Mouse (Mus musculus) liver, embryonic 11.5 days (tissue): ENCODE data around the gene Ccdc24. TPM values are rescaled to one million over a fixed set of nuclear protein-coding genes. Genes with fewer than 3 reads are reported as not detected.
A peak's percentile ranks its signal among the peaks of the same experiment; 100 is the strongest.

Source experiments
- ATAC-seq: fragments of 200-750 bp; cut with Nextera tagmentation; replicated peaks from 2 replicates; pipeline ENCODE4 v1.8.0; 2017; ENCODE audit warnings: moderate number of reproducible peaks, mild to moderate bottlenecking, moderate TSS enrichment, moderate library complexity; ENCODE audit not compliant: low FRiP score
- DNase-seq: peaks from one replicate; pipeline ENCODE4 v3.0.0-alpha.2; 2017; ENCODE audit warnings: low spot score
- H3K27ac ChIP-seq: fragments of 300-500 bp; sonication (generic); 2 replicates; pipeline ENCODE4 v1.5.1; 2014; ENCODE audit warnings: mild to moderate bottlenecking, low read depth, low read length, control low read depth
- H3K27me3 ChIP-seq: fragments of 300-500 bp; sonication (generic); replicated peaks from 2 replicates; pipeline ENCODE4 v1.6.1; 2014; ENCODE audit warnings: low read length, mixed read lengths; ENCODE audit not compliant: control insufficient read depth, insufficient read depth
- H3K36me3 ChIP-seq: fragments of 300-500 bp; sonication (generic); 2 replicates; pipeline ENCODE4 v1.6.1; 2014; ENCODE audit warnings: mild to moderate bottlenecking, low read length, moderate library complexity, mixed read lengths; ENCODE audit not compliant: control insufficient read depth, insufficient read depth
- H3K4me1 ChIP-seq: fragments of 300-500 bp; sonication (generic); replicated peaks from 2 replicates; pipeline ENCODE4 v1.6.1; 2014; ENCODE audit warnings: low read length, mixed read lengths; ENCODE audit not compliant: control insufficient read depth, insufficient read depth
- H3K4me2 ChIP-seq: fragments of 300-500 bp; sonication (generic); 2 replicates; pipeline ENCODE4 v1.6.1; 2014; ENCODE audit warnings: mild to moderate bottlenecking, control low read depth, moderate library complexity
- H3K4me3 ChIP-seq: fragments of 300-500 bp; sonication (generic); 2 replicates; pipeline ENCODE4 v1.5.1; 2014; ENCODE audit warnings: low read depth, low read length, control low read depth
- H3K9ac ChIP-seq: fragments of 300-500 bp; sonication (generic); 2 replicates; pipeline ENCODE4 v1.6.1; 2014; ENCODE audit warnings: low read depth, low read length, control low read depth
- H3K9me3 ChIP-seq: fragments of 300-500 bp; sonication (generic); 2 replicates; pipeline ENCODE4 v1.6.1; 2016; ENCODE audit warnings: low read length, inconsistent platforms, mixed read lengths; ENCODE audit not compliant: control insufficient read depth
- WGBS: fragments of 180-500 bp; shearing (Covaris S2); extraction: QIAGEN DNeasy Blood & Tissue Kit; methylation state at CpG from one replicate; pipeline ENCODE4 v1.1.7; 2014; 5-methylcytosine and 5-hydroxymethylcytosine counted together
- polyA plus RNA-seq: library from polyadenylated mRNA; unstranded; fragments of >200 nt; fragmentation: Nextera tagmentation; extraction: Ambion mirVana; gene quantifications from 2 replicates; pipeline ENCODE4 v1.2.1, GENCODE M21; 2014

Ccdc24 gene
- 1.1 and 1.5 TPM in 2 replicates for polyA plus RNA-seq

GRCm38 (mm10) chr4:117872471-117872886 is at the start of gene Ccdc24:
Ccdc24 (minus strand) TSS chr4:117872557.
- peak within 1 kb of the TSS; percentile 32 for H3K4me3 ChIP-seq
- H3K9ac ChIP-seq = peak within 1 kb of the TSS; percentile 52
- peaks cover 5% of the 10 kb centered on the region; the same call in 1 of the 2 replicates for H3K36me3 ChIP-seq
- H3K4me2 ChIP-seq = peak within 1 kb of the TSS; percentile 80
- no peak within 1 kb of the TSS; the same call in 1 of the 2 replicates for H3K27ac ChIP-seq
- no peaks in the 10 kb centered on the region for H3K9me3 ChIP-seq
- DNase-seq = peak; percentile 59
- no peaks in the 10 kb centered on the region for H3K27me3 ChIP-seq
- WGBS = 8% methylated on average over 14 of the region's 14 CpGs
- peaks cover 24% of the 10 kb centered on the region for H3K4me1 ChIP-seq
- peak; percentile 32; the same call in 1 of the 2 replicates for ATAC-seq

- Histone ChIP-seq H3K9me3 (no peaks in the 10 kb centered on the region), H3K4me2 (no peak overlapping the region), H3K36me3 (no peaks in the 10 kb centered on the region), H3K27me3 (peaks cover 18% of the 10 kb centered on the region), H3K4me3 (no peak overlapping the region), H3K9ac (no peak overlapping the region), H3K27ac (no peak overlapping the region), H3K4me1 (peaks cover 13% of the 10 kb centered on the region)
- ATAC-seq (no peak), DNase-seq (no peak)
- 87% methylated on average over 2 of the region's 2 CpGs for WGBS
Measured at GRCm38 (mm10) chr4:117921358-117921757, 49.0 kb upstream of the Ccdc24 start.

GRCm38 (mm10) chr4:117918762-117919161 is 46.4 kb upstream of the Ccdc24 start:
- Histone ChIP-seq H3K36me3 (no peaks in the 10 kb centered on the region), H3K27ac (no peak overlapping the region), H3K4me3 (no peak overlapping the region), H3K4me2 (no peak overlapping the region), H3K9ac (no peak overlapping the region), H3K4me1 (peaks cover 22% of the 10 kb centered on the region), H3K27me3 (0 out of 2 replicates have a peak, but pooled peaks cover 2% of the 10 kb centered on the region), H3K9me3 (no peaks in the 10 kb centered on the region)
- ATAC-seq = no peak
- 60% methylated on average over 5 of the region's 5 CpGs for WGBS
- no peak for DNase-seq

- WGBS = 66% methylated on average over 3 of the region's 3 CpGs
- no peak overlapping the region for H3K4me3 ChIP-seq
- ATAC-seq = no peak
- no peak overlapping the region for H3K4me2 ChIP-seq
- H3K9me3 ChIP-seq = no peaks in the 10 kb centered on the region
- peaks cover 27% of the 10 kb centered on the region for H3K4me1 ChIP-seq
- 0 out of 2 replicates have a peak, but pooled peaks cover 2% of the 10 kb centered on the region for H3K27me3 ChIP-seq
- H3K27ac ChIP-seq = no peak overlapping the region
- H3K9ac ChIP-seq = no peak overlapping the region
- DNase-seq = no peak
- no peaks in the 10 kb centered on the region for H3K36me3 ChIP-seq
Measured at GRCm38 (mm10) chr4:117918261-117918660, 45.9 kb upstream of the Ccdc24 start.

- peaks cover 31% of the 10 kb centered on the region for H3K4me1 ChIP-seq
- H3K36me3 ChIP-seq = no peaks in the 10 kb centered on the region
- DNase-seq (no peak), ATAC-seq (no peak)
- H3K27me3 ChIP-seq = 0 out of 2 replicates have a peak, but pooled peaks cover 2% of the 10 kb centered on the region
- H3K9me3 ChIP-seq = no peaks in the 10 kb centered on the region
- H3K9ac ChIP-seq = no peak overlapping the region
- H3K27ac ChIP-seq = no peak overlapping the region
- 80% methylated on average over 4 of the region's 4 CpGs for WGBS
- H3K4me2 ChIP-seq = no peak overlapping the region
- no peak overlapping the region for H3K4me3 ChIP-seq
Measured at GRCm38 (mm10) chr4:117917847-117918246, 45.5 kb upstream of the Ccdc24 start.

- Histone ChIP-seq H3K36me3 (no peaks in the 10 kb centered on the region; the same call in 1 of the 2 replicates), H3K4me1 (peaks cover 32% of the 10 kb centered on the region), H3K9ac (no peak overlapping the region), H3K27me3 (0 out of 2 replicates have a peak, but pooled peaks cover 2% of the 10 kb centered on the region), H3K27ac (no peak overlapping the region), H3K4me3 (no peak overlapping the region), H3K4me2 (no peak overlapping the region), H3K9me3 (no peaks in the 10 kb centered on the region)
- WGBS = 58% methylated on average over 4 of the region's 4 CpGs
- ATAC-seq (no peak), DNase-seq (no peak)
Measured at GRCm38 (mm10) chr4:117917402-117917801, 45.0 kb upstream of the Ccdc24 start.

- ATAC-seq = no peak
- Histone ChIP-seq H3K27ac (peak overlapping the region; percentile 64), H3K4me2 (peak overlapping the region; percentile 99), H3K27me3 (0 out of 2 replicates have a peak, but pooled peaks cover under 1% of the 10 kb centered on the region), H3K9ac (peak overlapping the region; percentile 81; the same call in 1 of the 2 replicates), H3K4me3 (peak overlapping the region; percentile 86), H3K9me3 (no peaks in the 10 kb centered on the region), H3K4me1 (peaks cover 32% of the 10 kb centered on the region), H3K36me3 (peaks cover 8% of the 10 kb centered on the region; the same call in 1 of the 2 replicates)
- 43% methylated on average over 5 of the region's 5 CpGs for WGBS
- DNase-seq = no peak
Measured at GRCm38 (mm10) chr4:117916386-117916785, 44.0 kb upstream of the Ccdc24 start.

- 3% methylated on average over 19 of the region's 19 CpGs for WGBS
- DNase-seq (no peak), ATAC-seq (no peak)
- no peaks in the 10 kb centered on the region for H3K9me3 ChIP-seq
- H3K27me3 ChIP-seq = no peaks in the 10 kb centered on the region
- H3K4me2 ChIP-seq = peak overlapping the region; percentile 99
- peak overlapping the region; percentile 64 for H3K27ac ChIP-seq
- peaks cover 32% of the 10 kb centered on the region for H3K4me1 ChIP-seq
- peak overlapping the region; percentile 86 for H3K4me3 ChIP-seq
- H3K9ac ChIP-seq = peak overlapping the region; percentile 81
- H3K36me3 ChIP-seq = peaks cover 13% of the 10 kb centered on the region; the same call in 1 of the 2 replicates
Measured at GRCm38 (mm10) chr4:117915489-117916105, 43.2 kb upstream of the Ccdc24 start.
